Mouse (Mus musculus) gastrocnemius, postnatal 4 days (tissue): ENCODE measurements around the gene Akr1b7. TPM values are rescaled to one million over a fixed set of nuclear protein-coding genes. Genes with fewer than 3 reads are reported as not detected.

Experiments
- DNase-seq, 2 experiments: peaks; one replicate each; pipeline ENCODE4 v3.0.0; 2021 to 2022; ENCODE audit warnings: low spot score in 2 of 2, mixed read lengths in 2 of 2
- total RNA-seq, 2 experiments: library from RNA; stranded (reverse); gene quantifications; 2 replicates each; pipeline ENCODE4 v1.2.3; 2021

The Akr1b7 gene
- total RNA-seq, 2 experiments from 2014 or later: 0.49 TPM; not detected in 1

GRCm38 (mm10) chr6:34419071-34419470 is 6.9 kb downstream of the Akr1b7 start:
- DNase-seq: no peak

GRCm38 (mm10) chr6:34439006-34439405 is 26.9 kb downstream of the Akr1b7 start:
- no peak for DNase-seq

- DNase-seq: no peak
Observed at GRCm38 (mm10) chr6:34441556-34442257, 29.6 kb downstream of the Akr1b7 start.

GRCm38 (mm10) chr6:34443791-34444190 is 31.7 kb downstream of the Akr1b7 start:
- no peak for DNase-seq

GRCm38 (mm10) chr6:34447961-34448360 is 35.8 kb downstream of the Akr1b7 start:
- DNase-seq: peak; percentile 30 to 72

GRCm38 (mm10) chr6:34448696-34449095 is 36.6 kb downstream of the Akr1b7 start:
- DNase-seq: no peak

GRCm38 (mm10) chr6:34452963-34453770 is 41.0 kb downstream of the Akr1b7 start:
- no peak for DNase-seq

GRCm38 (mm10) chr6:34459456-34459855 is 47.3 kb downstream of the Akr1b7 start:
- no peak for DNase-seq

- DNase-seq: no peak
Observed at GRCm38 (mm10) chr6:34460651-34461050, 48.5 kb downstream of the Akr1b7 start.

GRCm38 (mm10) chr6:34463582-34463981 is 51.4 kb downstream of the Akr1b7 start:
- no peak for DNase-seq

GRCm38 (mm10) chr6:34471434-34472110 is 59.4 kb downstream of the Akr1b7 start:
- no peak for DNase-seq

Other genes starting within 250 kb of the Akr1b7 start
- 10 to 100 TPM; 19.8 TPM for gene Slc35b4, start 235.2 kb upstream of the Akr1b7 start, total RNA-seq
- 100 to 1,000 TPM; 184 to 196 TPM for gene Akr1b3, start 94.9 kb upstream of the Akr1b7 start, total RNA-seq
- gene Akr1b8, start 58.2 kb upstream of the Akr1b7 start, total RNA-seq: 10 to 100 TPM in 1 of 2 experiments, 1 to 10 TPM in 1; 10.0 to 11.3 TPM
- gene Akr1b10, start 28.1 kb upstream of the Akr1b7 start, total RNA-seq: 10 to 100 TPM; 34.9 to 36.5 TPM
- 10 to 100 TPM; 29.3 to 32.8 TPM for gene Bpgm, start 63.9 kb downstream of the Akr1b7 start, total RNA-seq
- 100 to 1,000 TPM; 110 to 127 TPM for gene Cald1, start 186.2 kb downstream of the Akr1b7 start, total RNA-seq